Mouse (Mus musculus) yolk sac, embryonic 10.5 days (tissue): ENCODE results near the gene Urb2.
"Not testable (repeated sequence)": the region's sequence is repeated elsewhere in the genome, so short reads cannot be mapped to it uniquely, and the experiment has no call there.

ENCODE experiments used
- DNase-seq: peaks from one replicate; pipeline ENCODE4 v3.0.0-alpha.2; 2017; ENCODE audit warnings: low spot score

The Urb2 gene

DNA sequence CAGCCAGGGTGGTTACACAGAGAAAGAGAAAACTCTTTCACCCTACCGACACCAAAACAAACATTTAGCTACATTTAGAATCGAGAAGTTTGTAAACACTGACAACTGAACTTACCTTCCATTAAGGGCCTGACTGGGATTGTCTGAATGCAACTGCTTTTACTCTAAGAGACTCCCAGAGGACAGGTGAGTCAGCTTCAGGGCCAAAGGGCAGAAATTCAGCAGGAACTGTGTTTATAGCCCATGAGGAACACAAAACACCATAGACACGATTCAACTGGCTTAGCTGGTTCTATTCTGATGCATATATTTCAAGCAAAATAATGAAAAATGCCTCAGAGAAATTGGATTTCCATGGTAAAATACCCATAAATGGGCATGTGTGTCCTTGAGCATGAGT is 6.6 kb upstream of the Urb2 start:
- peak; percentile 44 for DNase-seq

DNA sequence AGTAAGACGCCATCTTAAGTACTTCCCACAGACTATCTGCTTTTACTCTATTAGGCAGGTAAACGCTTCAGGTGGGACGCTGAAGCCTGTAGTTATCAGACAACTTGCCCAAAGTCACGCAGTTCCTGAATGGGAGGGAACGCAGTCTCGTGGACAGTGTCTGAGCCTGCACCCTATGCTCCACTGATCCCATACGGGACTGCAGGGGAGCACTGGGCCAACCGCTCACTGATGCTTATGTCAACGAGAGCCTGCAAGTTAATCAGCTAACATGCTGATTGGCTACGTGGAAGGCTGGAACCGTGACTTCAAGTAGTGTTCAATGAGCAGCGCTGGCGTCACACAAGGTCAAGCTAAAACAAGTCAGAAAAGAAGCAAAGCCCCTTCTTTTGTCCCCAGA is 1.5 kb upstream of the Urb2 start:
- peak; percentile 57 for DNase-seq

DNA sequence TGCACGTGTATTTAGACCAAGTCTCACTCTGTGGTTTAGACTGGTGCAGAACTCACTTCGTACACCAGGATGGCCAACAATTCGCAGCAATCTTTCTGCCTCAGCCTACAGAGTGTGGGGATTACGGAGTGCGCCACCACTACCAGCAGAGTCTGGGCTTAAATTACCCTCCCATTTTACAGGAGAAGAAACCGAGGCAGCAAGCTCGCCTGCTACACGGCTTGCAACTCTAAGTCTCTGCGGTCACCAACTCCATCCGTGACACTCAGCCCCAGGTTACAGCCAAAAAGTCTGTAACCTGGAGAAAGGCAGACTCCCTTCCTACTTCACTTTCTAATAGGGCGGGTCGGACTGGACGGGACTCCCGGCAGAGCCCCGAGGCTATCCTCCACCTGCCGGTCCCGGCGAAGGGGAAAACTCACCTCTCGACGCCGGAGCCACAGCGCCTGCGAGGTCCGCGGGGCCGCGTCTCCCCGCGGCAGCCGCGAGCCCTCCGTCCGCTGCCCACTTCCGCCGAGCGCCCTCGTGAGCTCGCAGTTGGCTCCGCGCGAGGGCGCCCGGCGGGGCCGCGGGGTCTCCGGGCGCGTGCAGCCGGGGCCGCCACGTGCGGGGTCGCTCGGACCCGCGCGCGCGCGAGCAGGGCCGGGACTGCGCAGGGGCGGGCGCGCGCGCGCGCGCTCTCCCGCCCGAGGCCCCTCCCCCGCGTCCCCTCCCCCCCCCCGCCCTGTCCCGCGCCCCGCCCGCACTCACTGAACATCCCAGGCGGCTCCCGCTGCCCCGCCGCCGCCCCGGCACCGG is 670 bp upstream of the Urb2 start:
- no peak for DNase-seq

DNA sequence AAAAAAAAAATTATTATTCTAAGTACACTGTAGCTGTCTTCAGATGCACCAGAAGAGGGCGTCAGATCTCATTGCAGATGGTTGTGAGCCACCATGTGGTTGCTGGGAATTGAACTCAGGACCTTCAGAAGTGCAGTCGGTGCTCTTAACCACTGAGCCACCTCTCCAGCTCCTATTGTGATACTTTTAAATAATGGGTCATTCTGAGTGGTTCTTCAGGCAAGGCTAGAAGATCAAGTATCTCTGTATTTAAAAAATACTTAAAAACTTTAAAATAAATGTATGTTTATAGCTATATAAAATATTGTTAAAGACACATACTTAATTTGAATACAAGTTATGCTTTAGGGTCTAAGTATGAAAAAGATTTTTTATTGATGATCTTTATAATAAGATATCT is 5.0 kb downstream of the Urb2 start:
- not testable (repeated sequence) for DNase-seq

DNA sequence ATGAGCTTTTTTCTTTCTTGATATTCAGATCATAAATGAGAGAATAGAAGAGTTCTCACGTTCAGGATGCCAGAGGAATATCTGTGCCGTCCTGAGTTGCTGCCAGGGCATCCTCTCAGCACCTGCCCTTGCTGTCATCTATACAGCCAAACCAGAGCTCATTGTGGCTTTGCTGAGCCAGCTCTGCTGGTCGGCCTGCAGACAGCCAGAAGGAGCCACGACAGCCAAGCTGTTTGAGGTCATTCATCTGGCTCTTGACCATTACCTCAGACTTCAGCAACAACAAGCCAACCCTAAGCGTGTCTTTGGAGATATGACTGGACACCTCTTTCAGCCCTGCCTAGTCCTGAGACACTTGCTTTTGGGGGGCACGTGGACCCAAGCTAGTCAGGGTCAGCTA is 6.5 kb downstream of the Urb2 start:
- no peak for DNase-seq

DNA sequence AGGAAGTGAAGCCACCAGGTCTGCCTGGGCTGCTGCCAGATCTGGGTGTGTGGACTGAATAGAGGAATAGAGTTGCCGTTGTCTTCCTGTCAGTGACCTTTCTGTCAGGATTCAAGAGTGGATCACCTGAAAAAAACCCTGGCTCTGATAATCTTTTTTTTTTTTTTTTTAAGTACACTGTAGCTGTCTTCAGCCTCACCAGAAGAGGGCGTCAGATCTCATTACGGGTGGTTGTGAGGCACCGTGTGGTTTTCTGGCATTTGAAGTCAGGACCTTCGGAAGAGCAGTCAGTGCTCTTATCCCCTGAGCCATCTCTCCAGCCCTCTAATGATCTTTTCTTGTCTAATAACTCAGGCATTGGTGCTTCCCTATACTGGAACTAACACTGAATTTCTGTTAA is 12.1 kb downstream of the Urb2 start:
- DNase-seq = no peak

DNA sequence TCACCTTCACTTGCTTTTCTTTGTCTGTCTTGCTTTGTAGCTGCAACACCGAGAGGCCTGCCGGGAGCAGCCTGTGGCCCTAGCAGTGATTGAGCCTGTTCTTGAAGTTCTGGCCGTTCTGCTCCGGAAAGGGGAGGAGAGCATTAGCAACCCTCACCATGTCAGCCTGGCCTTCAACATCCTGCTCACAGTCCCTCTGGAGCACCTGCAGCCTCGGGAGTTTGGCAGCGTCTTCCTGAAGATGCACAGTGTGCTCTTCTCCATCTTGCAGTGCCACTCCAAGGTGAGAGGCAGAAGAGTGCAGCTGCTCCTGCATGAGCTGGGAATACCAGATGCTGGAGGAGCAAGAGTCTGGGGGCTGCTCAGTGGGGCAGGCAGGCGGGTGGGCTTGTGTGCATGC is 16.8 kb downstream of the Urb2 start:
- no peak for DNase-seq

DNA sequence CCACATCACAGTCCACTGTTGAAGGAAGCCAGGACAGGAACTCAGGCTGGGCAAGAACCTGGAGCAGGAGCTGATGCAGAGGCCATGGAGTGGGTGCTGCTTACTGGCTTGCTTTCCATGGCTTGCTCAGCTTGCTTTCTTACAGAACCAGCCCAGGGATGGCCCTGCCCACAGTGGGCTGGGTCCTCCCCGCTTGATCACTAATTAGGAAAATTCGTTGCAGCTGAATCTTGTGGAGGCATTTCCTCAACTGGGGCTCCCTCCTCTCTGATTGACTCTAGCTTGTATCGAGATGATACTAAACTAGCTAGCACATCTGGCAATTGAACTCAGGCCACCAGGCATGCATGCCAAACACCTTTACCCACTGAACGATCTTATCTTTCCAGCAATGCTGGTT is 18.0 kb downstream of the Urb2 start:
- DNase-seq = no peak

DNA sequence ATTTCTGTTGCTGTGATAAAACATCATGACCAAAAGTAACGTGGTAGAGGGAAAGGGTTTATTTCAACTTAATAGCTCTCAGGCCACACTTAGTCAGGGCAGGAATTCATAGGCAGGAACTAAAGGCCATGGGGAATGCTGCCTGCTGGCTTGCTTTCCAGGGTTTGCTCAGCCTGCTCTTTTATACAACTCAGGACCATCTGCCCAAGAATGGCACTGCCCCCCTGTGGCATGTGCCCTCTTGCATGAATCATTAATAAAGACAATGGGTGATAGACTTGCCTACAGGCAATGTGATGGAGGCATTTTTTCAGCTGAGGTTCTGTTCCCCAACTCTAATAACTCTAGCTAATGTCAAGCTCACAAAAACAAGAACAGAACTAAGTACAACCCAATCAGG is 20.9 kb downstream of the Urb2 start:
- no peak for DNase-seq

DNA sequence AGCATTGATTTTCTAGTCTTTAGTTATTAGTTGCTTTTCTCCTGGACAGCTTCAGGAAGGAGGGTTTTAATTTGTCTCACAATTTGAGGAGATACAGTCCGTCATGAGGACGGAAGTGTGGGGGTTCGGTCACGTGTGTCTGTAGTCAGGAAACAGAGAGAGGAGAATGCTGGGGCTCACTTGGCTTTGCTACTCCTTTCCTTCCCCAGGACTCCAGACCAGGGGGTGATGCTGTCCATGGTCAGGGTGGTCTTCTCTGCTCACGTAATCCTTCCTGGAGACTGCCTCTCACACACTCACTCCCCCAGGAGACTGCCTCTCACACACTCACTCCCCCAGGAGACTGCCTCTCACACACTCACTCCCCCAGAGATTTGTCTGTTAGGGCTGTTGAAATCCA is 23.1 kb downstream of the Urb2 start:
- DNase-seq = no peak

DNA sequence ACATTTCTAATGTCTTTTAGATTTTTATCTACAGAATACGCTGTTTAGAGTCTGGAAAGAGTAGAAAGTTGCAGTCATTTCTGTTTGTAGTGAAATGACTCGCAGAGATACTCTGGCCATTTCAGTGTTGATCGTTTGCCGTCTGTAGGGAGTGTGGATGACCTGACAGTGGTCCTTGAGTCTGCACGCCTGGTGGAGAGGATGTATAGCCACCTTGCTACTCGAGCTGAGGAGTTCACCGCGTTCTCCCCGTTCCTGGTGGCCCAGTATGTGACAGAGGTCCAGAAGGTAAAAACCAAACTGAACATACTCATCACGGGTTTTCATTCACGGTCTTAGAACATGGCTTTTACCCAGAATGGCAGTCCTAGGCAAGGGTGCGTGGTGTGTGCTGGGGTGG is 23.6 kb downstream of the Urb2 start:
- DNase-seq = no peak

DNA sequence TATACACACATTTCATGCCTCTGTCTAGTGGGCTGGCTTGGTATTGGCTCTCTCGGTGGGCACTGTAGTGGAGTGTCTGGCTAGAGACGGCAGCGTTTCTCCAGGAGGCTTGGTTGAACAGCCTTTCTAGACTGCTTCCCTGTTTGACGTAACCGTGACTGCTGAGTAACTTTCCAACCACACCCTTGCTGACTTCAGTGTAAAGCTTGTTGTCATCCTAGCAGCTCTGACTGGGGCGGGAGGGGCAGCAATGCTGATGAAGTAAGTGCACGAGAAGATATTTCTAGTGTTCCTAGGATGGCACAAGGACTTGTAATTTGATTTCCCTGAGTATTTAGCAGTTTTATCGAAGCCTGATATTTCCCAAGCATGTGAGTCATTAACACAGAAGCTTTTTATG is 24.5 kb downstream of the Urb2 start:
- no peak for DNase-seq

DNA sequence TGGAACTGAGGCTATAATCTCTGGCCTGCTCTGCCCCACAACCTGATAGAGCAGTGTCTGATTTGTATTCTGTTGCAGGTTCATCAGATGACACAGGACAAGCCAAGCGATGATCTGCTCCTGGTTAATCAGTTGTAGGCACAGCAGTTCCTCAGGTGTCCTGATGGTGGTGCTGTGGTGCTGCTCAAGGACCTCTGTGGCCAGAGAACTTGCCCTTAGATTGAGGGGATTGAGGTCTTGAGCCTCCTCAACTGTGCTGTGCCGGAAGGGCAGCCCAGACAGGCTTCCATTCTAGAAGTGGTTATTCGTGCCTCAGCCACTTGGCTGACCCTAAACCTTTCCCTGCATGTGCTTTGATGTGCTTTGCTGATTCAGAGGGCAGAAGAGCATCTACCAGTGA is 30.8 kb downstream of the Urb2 start:
- peak; percentile 59 for DNase-seq

DNA sequence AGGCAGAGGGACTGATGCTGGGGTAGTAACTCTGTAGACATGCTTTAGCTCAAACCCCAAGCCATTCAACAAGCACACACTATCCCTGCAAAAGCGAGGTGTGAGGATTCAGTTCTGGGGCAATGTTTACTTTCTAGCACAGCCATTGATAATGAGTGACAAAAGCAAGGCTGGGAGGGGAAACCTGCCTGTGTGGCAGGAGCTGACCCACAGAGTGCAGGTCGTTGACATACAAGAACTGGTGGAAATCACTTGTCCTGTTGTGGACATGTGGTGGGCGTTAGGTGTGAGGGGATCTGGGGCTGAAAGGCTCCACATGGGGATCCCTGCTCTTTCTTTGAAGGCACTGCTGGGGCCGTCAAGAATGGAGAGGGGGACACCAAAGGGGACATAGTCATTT is 31.3 kb downstream of the Urb2 start:
- DNase-seq = peak; percentile 24

DNA sequence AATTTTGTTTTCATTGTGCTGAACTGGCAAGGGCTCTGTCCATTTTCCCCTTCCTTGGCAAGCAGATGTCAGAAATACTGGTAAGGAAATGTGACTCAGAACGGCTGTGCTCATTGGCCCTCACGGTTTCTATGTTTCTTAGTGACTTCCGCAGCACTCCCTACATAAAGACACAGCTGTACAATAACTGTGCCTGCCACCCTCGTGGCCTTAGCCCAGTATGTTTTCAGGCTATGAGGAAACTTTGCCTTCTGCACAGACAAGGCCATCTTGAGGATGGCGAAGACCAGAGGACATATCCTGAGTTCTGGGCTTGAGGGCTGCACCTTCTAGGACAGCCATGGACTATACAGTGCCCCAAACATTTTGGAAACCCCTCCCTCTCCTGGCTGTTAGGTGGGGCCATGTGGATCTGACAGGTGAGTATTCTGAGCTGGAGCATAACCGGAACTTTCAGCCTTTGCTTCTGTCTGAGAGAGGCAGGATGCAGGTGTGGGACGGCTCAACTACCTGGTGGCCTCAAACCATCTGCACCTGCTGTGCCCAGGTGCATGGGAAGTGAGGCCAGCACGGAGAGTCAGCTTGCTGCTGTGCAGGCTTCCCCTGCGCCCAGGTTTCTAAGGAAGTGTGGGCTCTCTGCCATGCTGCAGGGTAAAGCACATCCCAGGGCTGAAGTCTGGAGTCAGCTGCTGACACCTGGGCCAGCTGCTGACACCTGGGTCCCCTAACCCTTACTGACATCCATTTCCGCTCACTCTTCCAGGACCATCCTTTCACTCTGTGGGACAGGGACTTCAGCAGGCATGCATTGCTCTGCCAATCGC is 35.7 kb downstream of the Urb2 start:
- DNase-seq = no peak

DNA sequence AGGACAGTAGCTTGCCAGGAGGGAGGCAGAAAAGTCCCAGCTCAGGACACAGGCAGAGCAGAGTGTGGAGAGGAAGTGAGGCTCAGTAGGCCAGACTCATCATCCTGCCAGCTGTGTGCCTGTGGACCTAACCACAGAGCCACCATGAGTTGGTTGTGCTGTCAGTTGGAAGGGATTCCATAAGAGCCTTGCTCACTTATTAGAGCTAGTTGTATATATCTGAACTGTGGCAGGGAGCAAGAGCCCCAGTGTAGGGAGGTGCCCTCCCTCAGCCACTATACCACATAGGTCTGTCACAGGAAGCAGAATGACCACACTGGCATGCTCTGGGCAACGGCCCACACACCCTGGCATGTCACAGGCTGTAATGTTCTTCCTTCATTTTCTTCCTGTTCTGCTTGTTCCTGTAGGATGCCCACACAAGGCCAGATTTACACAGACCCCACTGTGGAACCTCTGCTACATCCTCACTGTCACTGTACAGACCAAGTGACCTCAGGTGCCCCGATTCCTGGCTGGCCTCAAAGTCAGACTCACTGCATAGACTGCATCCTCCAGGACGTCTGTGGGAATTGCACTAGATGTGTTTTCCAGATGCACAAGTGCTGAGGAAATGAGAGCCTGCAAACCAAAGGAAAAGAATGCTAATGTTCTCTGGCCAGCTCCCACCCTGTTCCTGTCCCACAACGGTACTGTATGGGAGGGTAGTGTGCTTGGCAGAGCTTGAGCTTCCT is 45.2 kb downstream of the Urb2 start:
- DNase-seq = no peak

DNA sequence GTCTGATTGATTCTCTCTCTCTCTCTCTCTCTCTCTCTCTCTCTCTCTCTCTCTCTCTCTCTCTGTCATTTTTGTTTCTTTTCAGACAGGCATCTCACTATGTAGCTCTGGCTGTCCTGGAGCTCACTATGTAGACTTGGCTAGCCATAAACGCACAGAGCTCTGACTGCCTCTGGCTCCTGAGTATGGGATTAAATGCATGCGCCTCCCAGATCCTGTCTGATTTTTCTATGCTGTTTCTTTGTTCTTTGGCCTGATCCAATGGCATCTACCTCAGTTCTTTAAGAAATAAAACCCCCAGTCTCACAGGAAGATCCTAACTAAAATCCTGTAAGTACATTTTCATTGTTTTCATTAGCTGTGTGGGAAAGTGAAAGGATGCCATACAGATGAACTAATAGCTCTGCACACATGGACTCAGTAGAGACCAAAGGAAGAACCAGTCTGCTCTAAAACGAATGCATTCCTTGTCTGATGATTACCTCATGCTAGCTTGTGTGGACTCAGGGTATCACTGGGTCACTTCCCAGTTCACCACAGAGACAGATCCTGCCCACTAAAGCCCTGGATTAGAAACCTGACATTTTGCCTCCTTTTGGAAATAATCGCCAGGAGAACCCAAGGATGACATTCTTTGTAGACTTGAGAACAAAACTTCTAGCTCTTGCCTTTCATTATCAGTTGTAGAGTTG is 45.9 kb downstream of the Urb2 start:
- DNase-seq = no peak

DNA sequence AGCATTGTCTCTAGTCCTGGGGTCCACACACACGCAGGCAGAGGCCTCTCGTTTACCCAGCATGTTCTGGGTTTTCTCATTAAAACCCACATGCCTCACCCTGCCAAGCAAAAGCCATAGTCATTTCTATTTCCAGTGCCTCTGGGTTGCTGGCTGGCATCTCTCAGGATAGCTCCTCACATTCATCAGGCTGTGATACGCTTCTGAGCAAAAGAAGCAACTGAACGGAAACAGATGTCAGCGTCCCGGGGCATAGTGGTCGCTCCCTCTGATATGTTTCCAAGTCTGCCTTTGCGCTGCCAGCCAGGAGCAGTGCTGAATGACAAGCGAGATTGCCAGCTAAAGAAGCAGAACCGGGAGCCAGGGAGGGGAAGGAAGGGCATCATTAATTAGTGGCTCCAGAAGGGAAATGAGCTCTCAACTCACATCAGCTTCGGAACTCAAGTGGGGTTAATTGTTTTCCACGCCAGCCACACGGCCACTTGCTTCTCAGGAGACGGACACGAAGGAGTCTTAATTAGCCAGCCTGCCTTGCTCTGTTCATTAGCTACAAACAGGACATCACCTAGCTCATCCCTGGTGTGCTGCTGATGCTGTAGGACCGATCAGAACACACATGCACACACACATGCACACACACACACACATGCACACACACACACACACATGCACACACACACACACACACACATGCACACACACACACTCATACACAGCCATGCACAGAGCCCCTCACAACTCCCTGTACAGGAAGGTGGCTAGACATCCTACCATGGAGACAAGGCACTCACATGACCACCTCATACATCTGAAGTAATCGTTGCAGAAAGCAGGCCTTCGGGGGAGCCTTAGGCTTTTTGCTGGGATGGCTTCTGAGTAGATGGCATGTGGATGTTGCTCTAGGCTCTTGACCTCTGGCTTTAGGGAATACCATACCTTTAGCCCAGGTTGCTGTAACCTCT is 49.3 kb downstream of the Urb2 start:
- no peak for DNase-seq

DNA sequence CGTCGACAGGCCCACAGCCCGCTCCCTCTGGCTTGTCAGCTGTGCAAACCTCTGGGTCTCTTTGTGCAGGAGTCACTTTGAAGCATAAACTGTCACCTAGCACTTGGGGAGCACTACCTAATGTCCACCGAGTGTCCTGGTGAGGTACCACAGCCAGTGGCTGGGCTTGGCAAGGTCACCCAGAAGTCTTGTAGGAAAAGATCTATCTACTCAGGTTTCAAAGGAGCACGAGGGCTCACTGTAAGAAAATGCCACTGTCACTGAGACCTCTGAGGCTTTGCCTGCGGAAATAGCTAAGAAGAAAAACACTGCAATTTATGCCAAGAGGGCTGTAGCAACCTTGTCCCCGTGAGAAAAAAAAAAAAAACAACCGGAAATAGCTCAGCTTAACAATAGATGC is 54.7 kb downstream of the Urb2 start:
- no peak for DNase-seq

DNA sequence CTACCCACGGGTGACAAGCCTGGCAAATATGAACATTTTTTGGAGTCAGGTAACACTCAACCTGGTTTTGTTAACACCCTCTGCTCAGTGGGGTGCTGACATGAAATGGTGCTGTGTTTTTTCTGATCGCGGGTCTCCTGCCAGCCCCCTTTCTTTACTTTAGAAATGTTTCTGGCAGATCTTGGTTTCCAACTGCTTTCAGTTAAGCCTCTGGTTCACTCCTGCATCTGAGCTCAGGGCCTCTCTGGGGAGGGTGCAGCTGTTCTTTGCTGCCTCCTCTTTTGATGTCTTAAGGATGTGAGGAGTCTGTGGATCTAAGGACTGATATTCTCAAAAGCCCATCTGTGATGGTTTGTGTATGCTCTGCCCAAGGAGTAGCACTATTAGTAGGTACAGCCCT is 55.1 kb downstream of the Urb2 start:
- no peak for DNase-seq

DNA sequence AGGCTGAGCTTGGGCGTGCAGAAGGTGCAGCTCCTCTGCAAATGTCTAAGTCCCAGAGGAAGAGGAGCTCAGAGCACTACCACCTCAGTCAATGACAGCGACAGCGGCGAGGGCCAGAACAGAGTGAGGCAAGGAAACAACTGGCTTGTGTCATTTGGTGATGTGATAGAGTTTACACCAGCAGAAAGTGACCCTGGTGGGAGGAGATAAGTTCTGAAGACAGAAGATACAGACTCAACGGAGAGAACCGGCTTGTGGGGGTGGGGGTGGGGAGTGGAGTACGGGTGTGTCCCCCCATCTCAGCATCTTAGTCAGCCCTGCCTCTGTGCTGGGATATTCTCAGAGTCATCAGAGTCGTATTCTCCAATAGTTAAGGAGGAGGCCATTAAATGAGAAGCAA is 56.1 kb downstream of the Urb2 start:
- peak; percentile 9 for DNase-seq
